Mouse (Mus musculus) hindbrain, embryonic 13.5 days (tissue): ENCODE measurements at regions not wholly inside any gene's neighbourhood (a gene's known extent, or its start where the extent isn't known, plus 50 kb on each side); places are given as distances from the start of the nearest gene placed in this dataset.
"Not testable (repeated sequence)": the region's sequence is repeated elsewhere in the genome, so short reads cannot be mapped to it uniquely, and the experiment has no call there.

Source experiments
- ATAC-seq: fragments of 200-750 bp; cut with Nextera tagmentation; 2 replicates; pipeline ENCODE4 v1.8.0; 2017; ENCODE audit warnings: moderate TSS enrichment; ENCODE audit not compliant: low FRiP score
- H3K27ac ChIP-seq: fragments of 300-500 bp; sonication (generic); 2 replicates; pipeline ENCODE4 v1.5.1; 2015; ENCODE audit warnings: inconsistent platforms, mild to moderate bottlenecking, moderate library complexity
- H3K27me3 ChIP-seq: fragments of 300-500 bp; sonication (generic); 2 replicates; pipeline ENCODE4 v1.6.1; 2015; ENCODE audit warnings: mild to moderate bottlenecking, inconsistent platforms
- H3K36me3 ChIP-seq: fragments of 300-500 bp; sonication (generic); 2 replicates; pipeline ENCODE4 v1.6.1; 2015; ENCODE audit warnings: mild to moderate bottlenecking, inconsistent platforms
- H3K4me1 ChIP-seq: fragments of 300-500 bp; sonication (generic); replicated peaks from 2 replicates; pipeline ENCODE4 v1.6.1; 2015; ENCODE audit warnings: inconsistent platforms
- H3K4me2 ChIP-seq: fragments of 300-500 bp; sonication (generic); 2 replicates; pipeline ENCODE4 v1.6.1; 2015; ENCODE audit warnings: inconsistent platforms, mild to moderate bottlenecking, moderate library complexity
- H3K4me3 ChIP-seq: fragments of 300-500 bp; sonication (generic); 2 replicates; pipeline ENCODE4 v1.5.1; 2015; ENCODE audit warnings: mild to moderate bottlenecking, inconsistent platforms
- H3K9ac ChIP-seq: fragments of 300-500 bp; sonication (generic); 2 replicates; pipeline ENCODE4 v1.6.1; 2015; ENCODE audit warnings: mild to moderate bottlenecking, inconsistent platforms
- H3K9me3 ChIP-seq: fragments of 300-500 bp; sonication (generic); 2 replicates; pipeline ENCODE4 v1.6.1; 2016; ENCODE audit warnings: inconsistent platforms
- WGBS: fragments of 180-500 bp; shearing (Covaris S2); methylation state at CpG from one replicate; pipeline ENCODE4 v1.1.7; 2015; 5-methylcytosine and 5-hydroxymethylcytosine counted together

- no peak for ATAC-seq
- Histone ChIP-seq H3K9me3 (no peaks in the 10 kb centered on the region), H3K9ac (no peak overlapping the region), H3K36me3 (no peaks in the 10 kb centered on the region), H3K4me1 (no peaks in the 10 kb centered on the region), H3K27me3 (no peaks in the 10 kb centered on the region), H3K4me2 (no peak overlapping the region), H3K27ac (no peak overlapping the region), H3K4me3 (no peak overlapping the region)
- WGBS: 86% methylated on average over 1 of the region's 1 CpGs
Observed at GRCm38 (mm10) chr8:60728339-60728738, 95.7 kb downstream of the Mfap3l start.

GRCm38 (mm10) chr8:60732545-60732944 is 99.9 kb downstream of the Mfap3l start:
- Histone ChIP-seq H3K9me3 (no peaks in the 10 kb centered on the region), H3K4me3 (no peak overlapping the region), H3K27ac (no peak overlapping the region), H3K27me3 (no peaks in the 10 kb centered on the region), H3K4me2 (no peak overlapping the region), H3K36me3 (no peaks in the 10 kb centered on the region), H3K4me1 (no peaks in the 10 kb centered on the region), H3K9ac (no peak overlapping the region)
- no peak for ATAC-seq
- 98% methylated on average over 2 of the region's 2 CpGs for WGBS

GRCm38 (mm10) chr8:60735961-60736360 is 103.3 kb downstream of the Mfap3l start:
- no peaks in the 10 kb centered on the region for H3K36me3 ChIP-seq
- no peaks in the 10 kb centered on the region for H3K4me1 ChIP-seq
- no peak overlapping the region for H3K9ac ChIP-seq
- H3K9me3 ChIP-seq: no peaks in the 10 kb centered on the region
- H3K4me3 ChIP-seq: no peak overlapping the region
- WGBS: 76% methylated on average over 3 of the region's 3 CpGs
- no peak overlapping the region for H3K27ac ChIP-seq
- ATAC-seq: no peak
- no peaks in the 10 kb centered on the region for H3K27me3 ChIP-seq
- H3K4me2 ChIP-seq: no peak overlapping the region

- ATAC-seq: no peak
- Histone ChIP-seq H3K4me1 (no peaks in the 10 kb centered on the region), H3K27ac (no peak overlapping the region), H3K9ac (no peak overlapping the region), H3K36me3 (no peaks in the 10 kb centered on the region), H3K4me2 (no peak overlapping the region), H3K9me3 (no peaks in the 10 kb centered on the region), H3K27me3 (no peaks in the 10 kb centered on the region), H3K4me3 (no peak overlapping the region)
- 85% methylated on average over 9 of the region's 9 CpGs for WGBS
Observed at GRCm38 (mm10) chr8:60736401-60736800, 103.8 kb downstream of the Mfap3l start.

GRCm38 (mm10) chr8:60736913-60737312 is 104.3 kb downstream of the Mfap3l start:
- Histone ChIP-seq H3K4me1 (no peaks in the 10 kb centered on the region), H3K4me3 (no peak overlapping the region), H3K4me2 (no peak overlapping the region), H3K9ac (no peak overlapping the region), H3K27ac (no peak overlapping the region), H3K9me3 (no peaks in the 10 kb centered on the region), H3K36me3 (no peaks in the 10 kb centered on the region), H3K27me3 (no peaks in the 10 kb centered on the region)
- ATAC-seq: no peak
- 75% methylated on average over 2 of the region's 2 CpGs for WGBS

GRCm38 (mm10) chr8:60737616-60738015 is 105.0 kb downstream of the Mfap3l start:
- no peak overlapping the region for H3K4me2 ChIP-seq
- no peaks in the 10 kb centered on the region for H3K4me1 ChIP-seq
- H3K9me3 ChIP-seq: no peaks in the 10 kb centered on the region
- H3K36me3 ChIP-seq: no peaks in the 10 kb centered on the region
- 100% methylated on average over 1 of the region's 1 CpGs for WGBS
- no peak for ATAC-seq
- no peak overlapping the region for H3K27ac ChIP-seq
- no peaks in the 10 kb centered on the region for H3K27me3 ChIP-seq
- no peak overlapping the region for H3K9ac ChIP-seq
- no peak overlapping the region for H3K4me3 ChIP-seq

GRCm38 (mm10) chr8:60745877-60746276 is 113.2 kb downstream of the Mfap3l start:
- Histone ChIP-seq H3K4me3 (no peak overlapping the region), H3K27me3 (no peaks in the 10 kb centered on the region), H3K4me1 (no peaks in the 10 kb centered on the region), H3K36me3 (no peaks in the 10 kb centered on the region), H3K4me2 (no peak overlapping the region), H3K9me3 (no peaks in the 10 kb centered on the region), H3K9ac (no peak overlapping the region), H3K27ac (no peak overlapping the region)
- ATAC-seq: no peak
- 92% methylated on average over 2 of the region's 2 CpGs for WGBS

- ATAC-seq: no peak
- Histone ChIP-seq H3K9ac (no peak overlapping the region), H3K27me3 (no peaks in the 10 kb centered on the region), H3K4me2 (no peak overlapping the region), H3K4me3 (no peak overlapping the region), H3K36me3 (no peaks in the 10 kb centered on the region), H3K4me1 (no peaks in the 10 kb centered on the region), H3K9me3 (no peaks in the 10 kb centered on the region), H3K27ac (no peak overlapping the region)
- WGBS: 64% methylated on average over 3 of the region's 3 CpGs
Observed at GRCm38 (mm10) chr8:60746486-60746885, 113.9 kb downstream of the Mfap3l start.

GRCm38 (mm10) chr8:60755704-60756415 is 123.2 kb downstream of the Mfap3l start:
- no peak overlapping the region for H3K4me2 ChIP-seq
- WGBS: 85% methylated on average over 18 of the region's 18 CpGs
- no peak for ATAC-seq
- H3K9ac ChIP-seq: no peak overlapping the region
- H3K4me3 ChIP-seq: no peak overlapping the region
- H3K9me3 ChIP-seq: no peaks in the 10 kb centered on the region
- no peaks in the 10 kb centered on the region for H3K36me3 ChIP-seq
- H3K27ac ChIP-seq: no peak overlapping the region
- no peaks in the 10 kb centered on the region for H3K27me3 ChIP-seq
- no peaks in the 10 kb centered on the region for H3K4me1 ChIP-seq

- no peak for ATAC-seq
- Histone ChIP-seq H3K27ac (no peak overlapping the region), H3K9me3 (no peaks in the 10 kb centered on the region), H3K9ac (no peak overlapping the region), H3K36me3 (no peaks in the 10 kb centered on the region), H3K4me3 (no peak overlapping the region), H3K4me1 (no peaks in the 10 kb centered on the region), H3K4me2 (no peak overlapping the region), H3K27me3 (no peaks in the 10 kb centered on the region)
- 95% methylated on average over 7 of the region's 7 CpGs for WGBS
Observed at GRCm38 (mm10) chr8:60763959-60764358, 126.3 kb upstream of the Hpf1 start.

- H3K27ac ChIP-seq: no peak overlapping the region
- 64% methylated on average over 4 of the region's 4 CpGs for WGBS
- no peaks in the 10 kb centered on the region for H3K27me3 ChIP-seq
- ATAC-seq: no peak
- no peak overlapping the region for H3K4me3 ChIP-seq
- H3K9ac ChIP-seq: no peak overlapping the region
- H3K4me2 ChIP-seq: no peak overlapping the region
- no peaks in the 10 kb centered on the region for H3K9me3 ChIP-seq
- no peaks in the 10 kb centered on the region for H3K4me1 ChIP-seq
- no peaks in the 10 kb centered on the region for H3K36me3 ChIP-seq
Observed at GRCm38 (mm10) chr8:60773350-60773749, 116.9 kb upstream of the Hpf1 start.

GRCm38 (mm10) chr8:60776251-60776650 is 114.0 kb upstream of the Hpf1 start:
- H3K4me1 ChIP-seq, H3K4me2 ChIP-seq, H3K9me3 ChIP-seq, H3K36me3 ChIP-seq, H3K27me3 ChIP-seq, H3K9ac ChIP-seq, ATAC-seq, H3K4me3 ChIP-seq, H3K27ac ChIP-seq: not testable (repeated sequence)
- 66% methylated on average over 2 of the region's 2 CpGs for WGBS

- no peak overlapping the region for H3K27ac ChIP-seq
- no peak overlapping the region for H3K9ac ChIP-seq
- WGBS: 79% methylated on average over 2 of the region's 2 CpGs
- no peaks in the 10 kb centered on the region for H3K27me3 ChIP-seq
- H3K9me3 ChIP-seq: no peaks in the 10 kb centered on the region
- no peak overlapping the region for H3K4me3 ChIP-seq
- no peaks in the 10 kb centered on the region for H3K4me1 ChIP-seq
- H3K36me3 ChIP-seq: no peaks in the 10 kb centered on the region
- no peak for ATAC-seq
- H3K4me2 ChIP-seq: no peak overlapping the region
Observed at GRCm38 (mm10) chr8:60785049-60785448, 105.2 kb upstream of the Hpf1 start.
